Mouse (Mus musculus) forebrain, embryonic 10.5 days (tissue): Measurements from ENCODE around the gene Lipc. TPM values are rescaled to one million over a fixed set of nuclear protein-coding genes. Genes with fewer than 3 reads are reported as not detected.

Experiments used
- DNase-seq: peaks from one replicate; pipeline ENCODE4 v3.0.0-alpha.2; 2017; ENCODE audit warnings: low spot score; ENCODE audit errors: extremely low spot score
- H3K27ac ChIP-seq: fragments of 300-500 bp; sonication (generic); 2 replicates; pipeline ENCODE4 v1.5.1; 2016; ENCODE audit warnings: mild to moderate bottlenecking
- H3K27me3 ChIP-seq: fragments of 300-500 bp; sonication (generic); 2 replicates; pipeline ENCODE4 v1.6.1; 2016; ENCODE audit warnings: mild to moderate bottlenecking; ENCODE audit not compliant: poor library complexity, severe bottlenecking
- H3K36me3 ChIP-seq: fragments of 300-500 bp; sonication (generic); replicated peaks from 2 replicates; pipeline ENCODE4 v1.6.1; 2016; ENCODE audit warnings: mild to moderate bottlenecking, moderate library complexity
- H3K4me1 ChIP-seq: fragments of 300-500 bp; sonication (generic); 2 replicates; pipeline ENCODE4 v1.6.1; 2016
- H3K4me3 ChIP-seq: fragments of 300-500 bp; sonication (generic); 2 replicates; pipeline ENCODE4 v1.5.1; 2016; ENCODE audit warnings: mild to moderate bottlenecking, moderate library complexity
- H3K9me3 ChIP-seq: fragments of 300-500 bp; sonication (generic); 2 replicates; pipeline ENCODE4 v1.6.1; 2016; ENCODE audit warnings: mild to moderate bottlenecking, moderate library complexity
- WGBS: fragments of 180-500 bp; shearing (Covaris S2); methylation state at CpG from one replicate; pipeline ENCODE4 v1.1.7; 2016; 5-methylcytosine and 5-hydroxymethylcytosine counted together
- polyA plus RNA-seq: library from polyadenylated mRNA; unstranded; fragments of >200 nt; fragmentation: Nextera tagmentation; extraction: Ambion mirVana; gene quantifications from 2 replicates; pipeline ENCODE4 v1.2.1, GENCODE M21; 2016

The Lipc gene
- polyA plus RNA-seq, 1 experiment from 2014 or later: not detected

DNA sequence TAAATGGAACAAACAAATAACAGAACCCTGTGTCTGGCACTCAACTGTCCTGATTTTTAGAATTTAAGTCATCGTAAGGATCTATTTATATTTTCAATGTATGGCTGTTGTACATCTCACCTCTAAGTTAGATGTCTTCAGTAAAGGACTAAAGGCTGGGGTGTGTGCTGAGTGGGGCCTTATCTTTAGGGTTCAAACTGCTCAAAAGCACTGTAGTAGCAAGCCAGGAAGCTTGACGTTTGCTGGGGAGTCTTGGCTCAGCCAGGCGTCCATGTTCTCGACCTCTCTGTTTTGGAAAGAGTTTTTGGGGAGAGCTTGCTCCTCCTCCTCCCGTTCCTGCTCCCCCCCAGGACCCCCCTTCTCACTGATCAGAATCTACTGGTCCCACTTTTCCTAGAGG, 59.4 kb downstream of the Lipc start:
- 88% methylated on average over 5 of the region's 5 CpGs for WGBS
- no peaks in the 10 kb centered on the region for H3K9me3 ChIP-seq
- no peaks in the 10 kb centered on the region for H3K36me3 ChIP-seq
- H3K4me1 ChIP-seq: peaks cover 5% of the 10 kb centered on the region; the same call in 1 of the 2 replicates
- no peak overlapping the region for H3K27ac ChIP-seq
- no peak overlapping the region for H3K4me3 ChIP-seq
- DNase-seq: no peak
- no peaks in the 10 kb centered on the region for H3K27me3 ChIP-seq

DNA sequence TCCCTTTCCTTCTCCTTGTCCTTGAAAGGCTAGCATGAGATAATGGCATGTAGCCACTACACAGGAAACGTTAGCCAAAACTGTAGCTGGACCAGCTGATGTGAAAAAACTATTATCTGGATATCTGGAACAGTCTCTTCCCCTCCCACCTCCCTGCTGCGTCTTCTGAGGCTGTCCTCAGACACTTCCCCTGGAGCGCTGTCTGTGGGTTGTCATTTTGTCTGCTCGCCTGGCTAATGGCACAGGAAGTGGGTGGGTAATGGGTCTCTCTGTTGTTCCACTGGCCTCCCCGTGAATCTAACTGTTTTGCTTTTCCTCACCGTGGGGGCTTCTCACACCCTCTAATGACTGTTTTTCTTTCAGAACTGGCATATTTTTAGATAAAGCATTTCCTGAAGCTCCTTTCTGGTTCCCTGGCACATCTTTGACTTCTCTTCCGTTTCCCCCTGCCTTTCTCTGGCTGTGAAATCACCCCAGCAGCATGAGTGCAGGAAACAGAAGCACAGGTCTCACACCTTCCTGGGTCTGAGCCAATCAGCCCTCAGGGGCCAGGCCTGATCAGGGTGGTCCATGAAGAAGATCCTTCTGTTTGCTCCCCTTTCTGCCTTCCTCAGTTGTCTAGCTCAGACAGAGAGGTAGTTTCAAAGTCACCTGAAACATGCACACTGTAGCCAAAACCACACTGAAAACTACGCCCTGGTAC, 60.4 kb downstream of the Lipc start:
- peaks cover 5% of the 10 kb centered on the region; the same call in 1 of the 2 replicates for H3K4me1 ChIP-seq
- peak overlapping the region; percentile 40; the same call in 1 of the 2 replicates for H3K27ac ChIP-seq
- 76% methylated on average over 8 of the region's 8 CpGs for WGBS
- no peak for DNase-seq
- no peaks in the 10 kb centered on the region for H3K9me3 ChIP-seq
- H3K36me3 ChIP-seq: no peaks in the 10 kb centered on the region
- no peak overlapping the region for H3K4me3 ChIP-seq
- no peaks in the 10 kb centered on the region for H3K27me3 ChIP-seq

DNA sequence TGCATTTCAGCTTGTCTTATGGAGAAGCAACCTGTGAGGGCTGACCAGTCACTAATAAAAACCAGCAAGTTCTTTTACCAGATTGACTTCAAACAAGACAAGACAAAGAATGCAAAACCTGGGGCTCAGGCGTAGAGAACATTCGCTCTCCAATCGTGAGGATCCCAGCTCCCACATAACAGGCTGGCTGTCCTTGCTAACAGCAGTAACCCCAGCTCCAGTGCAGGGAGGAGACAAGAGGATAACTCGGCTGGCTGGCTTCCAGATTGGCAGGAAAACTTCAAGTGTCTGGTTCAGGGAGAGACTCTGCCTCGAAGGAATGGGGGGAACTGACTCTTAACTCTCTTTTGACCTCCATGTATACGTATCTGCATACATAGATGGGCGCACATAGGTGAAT, 61.3 kb downstream of the Lipc start:
- DNase-seq: no peak
- H3K4me1 ChIP-seq: peaks cover 5% of the 10 kb centered on the region; the same call in 1 of the 2 replicates
- no peaks in the 10 kb centered on the region for H3K36me3 ChIP-seq
- no peaks in the 10 kb centered on the region for H3K9me3 ChIP-seq
- WGBS: 90% methylated on average over 7 of the region's 7 CpGs
- H3K27me3 ChIP-seq: no peaks in the 10 kb centered on the region
- no peak overlapping the region for H3K27ac ChIP-seq
- no peak overlapping the region for H3K4me3 ChIP-seq

DNA sequence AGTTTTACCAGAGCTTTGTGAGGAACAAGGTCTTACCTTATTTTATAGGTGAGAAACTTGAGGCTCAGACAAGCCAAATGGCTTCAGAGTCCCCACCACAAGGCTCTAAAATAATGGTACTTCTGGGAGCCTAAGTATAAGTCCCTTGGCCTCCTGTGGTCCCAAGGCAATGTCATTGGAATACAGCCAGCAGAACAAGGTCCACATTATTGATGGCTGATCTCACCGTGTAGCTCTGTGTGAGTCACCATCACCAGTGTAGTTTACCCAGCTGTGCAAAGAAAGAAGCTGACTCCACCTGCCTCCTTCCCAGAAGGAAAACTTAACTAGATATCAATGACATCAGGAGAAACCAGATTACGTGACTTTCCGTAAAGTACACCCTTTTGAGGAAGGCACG, 63.1 kb downstream of the Lipc start:
- H3K27ac ChIP-seq: no peak overlapping the region
- no peak for DNase-seq
- no peaks in the 10 kb centered on the region for H3K27me3 ChIP-seq
- no peaks in the 10 kb centered on the region for H3K9me3 ChIP-seq
- H3K4me1 ChIP-seq: peaks cover 5% of the 10 kb centered on the region; the same call in 1 of the 2 replicates
- no peak overlapping the region for H3K4me3 ChIP-seq
- 92% methylated on average over 4 of the region's 4 CpGs for WGBS
- no peaks in the 10 kb centered on the region for H3K36me3 ChIP-seq

DNA sequence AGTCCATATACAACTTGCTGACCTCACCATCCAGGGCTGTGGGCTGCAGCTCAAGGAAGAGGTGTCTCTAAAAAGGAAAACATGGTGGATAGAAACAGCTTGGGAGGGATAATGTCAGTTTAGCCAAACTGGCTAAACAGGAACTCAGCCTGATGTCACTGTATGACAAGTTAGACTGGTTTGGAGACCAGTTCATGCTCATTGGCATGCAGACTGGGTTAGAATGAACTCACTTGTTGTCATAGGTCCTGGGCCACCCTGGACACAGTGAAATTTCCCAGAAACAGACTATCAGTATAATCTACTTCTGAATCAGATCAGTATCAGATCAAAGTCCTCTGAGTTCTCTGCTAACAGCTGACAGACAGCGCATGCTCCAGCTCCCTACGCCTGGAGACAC, 63.5 kb downstream of the Lipc start:
- no peaks in the 10 kb centered on the region for H3K9me3 ChIP-seq
- H3K4me1 ChIP-seq: peaks cover 5% of the 10 kb centered on the region; the same call in 1 of the 2 replicates
- H3K4me3 ChIP-seq: no peak overlapping the region
- no peak for DNase-seq
- H3K27ac ChIP-seq: no peak overlapping the region
- H3K36me3 ChIP-seq: no peaks in the 10 kb centered on the region
- H3K27me3 ChIP-seq: no peaks in the 10 kb centered on the region
- 94% methylated on average over 2 of the region's 2 CpGs for WGBS

GRCm38 (mm10) chr9:70881982-70882381, 70.0 kb downstream of the Lipc start:
- DNase-seq: no peak
- H3K36me3 ChIP-seq: no peaks in the 10 kb centered on the region
- WGBS: 74% methylated on average over 5 of the region's 5 CpGs
- no peaks in the 10 kb centered on the region for H3K9me3 ChIP-seq
- H3K27me3 ChIP-seq: no peaks in the 10 kb centered on the region
- no peak overlapping the region for H3K4me3 ChIP-seq
- H3K4me1 ChIP-seq: no peaks in the 10 kb centered on the region
- H3K27ac ChIP-seq: no peak overlapping the region

GRCm38 (mm10) chr9:70878823-70879222, 73.2 kb downstream of the Lipc start:
- no peak for DNase-seq
- Histone ChIP-seq H3K4me3 (no peak overlapping the region), H3K27ac (no peak overlapping the region), H3K36me3 (no peaks in the 10 kb centered on the region), H3K9me3 (no peaks in the 10 kb centered on the region), H3K27me3 (no peaks in the 10 kb centered on the region), H3K4me1 (peaks cover 5% of the 10 kb centered on the region; the same call in 1 of the 2 replicates)

GRCm38 (mm10) chr9:70878157-70878556, 73.9 kb downstream of the Lipc start:
- H3K36me3 ChIP-seq: no peaks in the 10 kb centered on the region
- DNase-seq: no peak
- no peaks in the 10 kb centered on the region for H3K9me3 ChIP-seq
- no peaks in the 10 kb centered on the region for H3K27me3 ChIP-seq
- H3K4me1 ChIP-seq: peaks cover 5% of the 10 kb centered on the region; the same call in 1 of the 2 replicates
- WGBS: 93% methylated on average over 5 of the region's 5 CpGs
- H3K4me3 ChIP-seq: no peak overlapping the region
- no peak overlapping the region for H3K27ac ChIP-seq

- Histone ChIP-seq H3K36me3 (no peaks in the 10 kb centered on the region), H3K9me3 (no peaks in the 10 kb centered on the region), H3K4me1 (peaks cover 5% of the 10 kb centered on the region; the same call in 1 of the 2 replicates), H3K27me3 (no peaks in the 10 kb centered on the region), H3K27ac (0 out of 2 replicates have a peak overlapping the region, but pooled peaks have one; percentile 18), H3K4me3 (no peak overlapping the region)
- WGBS: 62% methylated on average over 4 of the region's 4 CpGs
- no peak for DNase-seq
Observed at GRCm38 (mm10) chr9:70875490-70875889, 76.5 kb downstream of the Lipc start.

- no peaks in the 10 kb centered on the region for H3K36me3 ChIP-seq
- H3K27me3 ChIP-seq: no peaks in the 10 kb centered on the region
- no peak overlapping the region for H3K4me3 ChIP-seq
- no peaks in the 10 kb centered on the region for H3K9me3 ChIP-seq
- 0 out of 2 replicates have a peak overlapping the region, but pooled peaks have one; percentile 18 for H3K27ac ChIP-seq
- H3K4me1 ChIP-seq: peaks cover 5% of the 10 kb centered on the region; the same call in 1 of the 2 replicates
- WGBS: 82% methylated on average over 4 of the region's 4 CpGs
- DNase-seq: no peak
Observed at GRCm38 (mm10) chr9:70875059-70875458, 77.0 kb downstream of the Lipc start.

DNA sequence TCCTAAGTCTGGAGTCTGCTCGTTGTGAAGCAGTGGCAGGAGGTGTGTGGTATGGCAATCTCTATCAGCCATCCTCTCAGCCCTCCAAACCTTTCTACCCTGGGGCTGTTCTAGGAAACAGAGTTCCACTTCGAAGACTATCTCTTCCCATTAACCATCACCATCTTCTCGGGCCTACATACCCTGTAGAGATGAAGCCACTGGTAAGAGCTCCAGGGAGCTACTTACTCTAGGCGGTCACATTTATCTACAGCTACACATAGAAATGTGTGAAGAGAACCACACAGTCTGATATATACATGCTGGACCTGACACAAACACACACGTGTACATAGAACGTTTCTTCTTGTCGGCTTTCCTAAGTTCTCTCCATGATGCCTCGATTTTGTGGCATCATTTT, 79.4 kb downstream of the Lipc start:
- no peaks in the 10 kb centered on the region for H3K36me3 ChIP-seq
- no peak for DNase-seq
- no peak overlapping the region for H3K4me3 ChIP-seq
- no peaks in the 10 kb centered on the region for H3K27me3 ChIP-seq
- H3K4me1 ChIP-seq: peaks cover 5% of the 10 kb centered on the region; the same call in 1 of the 2 replicates
- no peak overlapping the region for H3K27ac ChIP-seq
- no peaks in the 10 kb centered on the region for H3K9me3 ChIP-seq
- WGBS: 90% methylated on average over 8 of the region's 8 CpGs

DNA sequence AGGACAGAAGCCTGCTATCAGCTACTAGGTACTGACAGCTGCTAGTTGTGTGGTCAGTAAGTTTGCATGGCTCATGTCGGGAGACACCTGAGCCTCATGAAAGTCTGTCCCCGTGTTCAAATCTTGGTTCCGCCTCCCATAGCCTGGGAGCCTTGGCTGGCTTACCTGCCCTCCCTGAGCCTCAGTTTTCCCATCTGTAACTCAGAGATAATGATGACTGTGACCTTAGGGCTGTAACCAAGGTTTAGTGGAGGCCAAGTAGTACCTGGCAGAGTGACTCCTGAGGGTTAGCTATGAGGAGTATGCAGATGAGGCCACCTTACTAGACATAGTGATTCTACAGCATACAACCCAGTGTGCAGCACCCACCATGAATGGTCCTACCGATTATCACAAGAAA, 81.7 kb downstream of the Lipc start:
- no peaks in the 10 kb centered on the region for H3K9me3 ChIP-seq
- no peak overlapping the region for H3K27ac ChIP-seq
- DNase-seq: no peak
- no peaks in the 10 kb centered on the region for H3K27me3 ChIP-seq
- peaks cover 5% of the 10 kb centered on the region; the same call in 1 of the 2 replicates for H3K4me1 ChIP-seq
- H3K36me3 ChIP-seq: no peaks in the 10 kb centered on the region
- H3K4me3 ChIP-seq: no peak overlapping the region
- WGBS: 89% methylated on average over 4 of the region's 4 CpGs

DNA sequence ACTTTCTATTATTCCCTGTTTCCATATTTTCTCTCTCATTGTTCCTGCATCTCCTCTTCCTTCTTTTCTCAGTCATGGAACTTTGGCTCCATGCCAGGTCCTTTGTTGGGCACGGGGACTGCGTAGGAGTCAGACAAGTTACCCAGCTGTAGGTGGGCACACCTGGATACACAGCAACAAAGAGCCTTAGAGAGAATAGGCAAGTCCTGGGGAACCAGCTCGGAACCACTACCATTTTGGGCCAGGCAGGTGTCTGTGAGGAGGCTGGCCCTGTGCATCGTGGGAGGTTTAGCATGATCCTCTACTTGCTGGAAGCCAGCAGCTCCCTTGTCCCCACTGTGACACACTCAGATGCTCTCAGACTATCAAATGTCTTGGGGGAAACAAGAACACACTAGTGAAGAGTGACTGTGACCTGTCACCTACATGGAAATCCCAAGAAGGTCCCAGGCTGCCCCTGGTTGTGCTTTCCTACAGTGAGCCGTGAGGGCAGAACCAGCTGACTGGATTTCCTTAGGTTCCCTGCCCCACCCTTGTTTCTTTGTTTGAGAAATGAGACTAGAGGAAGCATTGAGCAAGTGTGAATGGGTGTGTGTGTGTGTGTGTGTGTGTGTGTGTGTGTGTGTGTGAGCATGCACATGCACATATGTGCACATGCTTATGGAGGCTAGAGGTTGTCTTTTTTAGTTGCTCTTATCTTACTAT, 82.7 kb downstream of the Lipc start:
- Histone ChIP-seq H3K9me3 (no peaks in the 10 kb centered on the region), H3K4me3 (no peak overlapping the region), H3K36me3 (no peaks in the 10 kb centered on the region), H3K4me1 (no peaks in the 10 kb centered on the region), H3K27ac (no peak overlapping the region), H3K27me3 (no peaks in the 10 kb centered on the region)
- WGBS: 91% methylated on average over 5 of the region's 5 CpGs
- DNase-seq: no peak
